Mouse (Mus musculus): ENCODE results near the gene Papss2. TPM values are rescaled to one million over a fixed set of nuclear protein-coding genes. Genes with fewer than 3 reads are reported as not detected.

Papss2 gene
- total RNA-seq, 4 experiments from 2014 or later, result 12.3 to 14.8 (median 14.2) TPM

- no peak for DNase-seq (ENCODE audit: low spot score in 2 of 2)
Observed at GRCm38 (mm10) chr19:32702191-32702590, 106.6 kb downstream of the Papss2 start.

DNA sequence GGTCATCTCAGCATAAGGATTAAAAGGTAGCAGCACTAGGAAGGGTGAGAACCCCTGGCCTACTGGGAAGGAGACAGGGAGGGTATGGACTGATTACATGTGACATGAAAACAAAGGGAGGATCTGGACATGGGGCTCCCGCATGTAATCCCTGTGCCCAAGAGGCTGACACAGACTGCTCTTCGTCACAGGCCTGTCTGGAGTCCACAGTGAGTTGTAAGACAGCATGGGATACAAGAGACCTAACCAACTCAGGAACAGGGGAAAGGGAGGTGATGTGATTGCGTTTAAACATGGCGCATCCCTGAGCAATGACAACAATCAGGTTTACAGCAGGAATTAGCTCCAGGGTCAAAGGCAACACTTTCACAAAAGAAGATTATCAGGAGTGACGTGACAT is 113.4 kb downstream of the Papss2 start:
- no peak for DNase-seq (ENCODE audit: low spot score in 2 of 2)

- no peak for DNase-seq (ENCODE audit: low spot score in 2 of 2)
Observed at GRCm38 (mm10) chr19:32710288-32710687, 114.7 kb downstream of the Papss2 start.

GRCm38 (mm10) chr19:32711761-32712541 is 116.4 kb downstream of the Papss2 start:
- peak; percentile 84 to 90 for DNase-seq (ENCODE audit: low spot score in 2 of 2)

DNA sequence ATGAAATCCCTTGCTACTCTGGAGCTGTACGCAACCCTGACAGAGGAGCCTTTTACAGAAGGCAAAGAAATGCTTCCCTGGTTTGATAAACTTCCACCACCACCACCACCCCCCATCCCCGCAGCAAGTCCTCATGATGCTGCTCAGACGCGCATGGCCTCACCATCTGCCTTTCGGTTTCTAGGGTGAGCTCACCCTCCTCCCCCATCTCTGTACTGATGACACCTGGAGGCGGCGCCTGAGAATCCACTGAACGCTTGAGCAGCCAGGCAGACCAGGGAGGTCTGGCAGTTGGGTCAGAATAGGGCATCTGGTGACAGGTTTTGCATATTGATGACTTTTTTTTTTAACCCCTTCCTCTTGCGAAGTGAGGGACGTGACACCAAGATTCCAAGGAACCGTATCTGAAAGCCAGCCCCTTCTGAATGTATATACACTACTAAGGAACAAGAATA is 117.0 kb downstream of the Papss2 start:
- DNase-seq (ENCODE audit: low spot score in 2 of 2), result peak; percentile 68 to 76

DNA sequence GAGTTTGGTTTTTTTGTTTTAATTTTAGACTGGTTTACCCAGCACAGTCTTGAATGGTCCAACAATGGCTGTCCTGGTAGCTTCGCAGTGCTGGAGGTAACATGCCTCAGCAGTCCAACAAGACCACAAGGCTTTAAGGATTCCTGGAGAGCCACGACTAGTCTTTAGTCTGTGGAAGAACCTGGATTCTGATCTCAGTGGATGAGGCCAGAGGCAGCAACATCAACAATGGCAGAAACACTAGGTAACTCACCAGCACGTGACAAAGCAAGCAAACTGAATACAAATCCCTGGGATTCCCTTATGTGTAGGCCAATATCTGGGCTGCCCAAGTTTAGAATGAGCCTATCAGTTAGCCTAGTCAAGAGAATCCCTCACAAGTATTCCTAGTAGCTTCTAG is 117.9 kb downstream of the Papss2 start:
- no peak for DNase-seq (ENCODE audit: low spot score in 2 of 2)

DNA sequence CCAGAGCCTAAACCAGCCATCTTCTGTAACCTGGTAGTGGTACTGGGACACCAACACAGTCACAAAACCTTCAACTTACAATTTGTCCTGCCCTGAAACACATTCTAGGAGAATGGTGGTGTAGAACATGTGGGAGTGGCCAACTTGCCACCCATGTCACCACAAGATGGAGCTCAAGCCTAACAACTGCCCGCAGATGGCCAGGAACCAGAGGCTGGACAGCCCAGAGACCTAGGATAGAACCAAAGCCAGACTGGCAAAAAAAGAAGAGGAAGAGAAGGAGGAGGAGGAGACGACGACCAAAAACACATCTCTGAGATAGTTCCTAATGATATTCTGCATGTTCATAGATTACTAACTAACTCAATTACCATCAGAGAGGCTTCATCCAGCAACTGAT is 119.6 kb downstream of the Papss2 start:
- peak; percentile 60 to 80 for DNase-seq (ENCODE audit: low spot score in 2 of 2)

- no peak for DNase-seq (ENCODE audit: low spot score in 2 of 2)
Observed at GRCm38 (mm10) chr19:32715681-32716080, 120.1 kb downstream of the Papss2 start.

Other genes starting within 250 kb of the Papss2 start
- 10 to 100 TPM; 46.6 to 58.3 (median 50.3) TPM for gene Sgms1, start 206.1 kb upstream of the Papss2 start, total RNA-seq (2022)
- gene Rpl9-ps6, start 129.2 kb upstream of the Papss2 start, total RNA-seq (2022), result 10 to 100 TPM; 27.2 to 45.2 (median 37.3) TPM
- gene Minpp1, start 110.0 kb upstream of the Papss2 start, total RNA-seq (2022), result 10 to 100 TPM; 54.8 to 58.1 (median 55.9) TPM
- gene Atad1, start 144.0 kb downstream of the Papss2 start, total RNA-seq (2022), result 100 to 1,000 TPM in 1 of 4 experiments, 10 to 100 TPM in 3; 89.9 to 100 (median 92.7) TPM
- 100 to 1,000 TPM; 105 to 119 (median 113) TPM for gene Pten, start 161.7 kb downstream of the Papss2 start, total RNA-seq (2022)

Data from layer of hippocampus, adult 8-10 months (tissue).